Mouse (Mus musculus) neural tube, embryonic 14.5 days (tissue): ENCODE results near the gene Nectin2. TPM values are rescaled to one million over a fixed set of nuclear protein-coding genes. Genes with fewer than 3 reads are reported as not detected.

Experiments used
- ATAC-seq: fragments of 200-750 bp; cut with Nextera tagmentation; 2 replicates; pipeline ENCODE4 v1.8.0; 2017; ENCODE audit warnings: low read depth, mild to moderate bottlenecking, moderate TSS enrichment, moderate library complexity
- H3K27ac ChIP-seq: fragments of 300-500 bp; sonication (generic); 2 replicates; pipeline ENCODE4 v1.5.1; 2014; ENCODE audit warnings: low read depth, mild to moderate bottlenecking, control low read depth, low read length, moderate library complexity, mixed read lengths
- H3K27me3 ChIP-seq: fragments of 300-500 bp; sonication (generic); 2 replicates; pipeline ENCODE4 v1.6.1; 2014; ENCODE audit warnings: low read length; ENCODE audit not compliant: control insufficient read depth, insufficient read depth
- H3K36me3 ChIP-seq: fragments of 300-500 bp; sonication (generic); 2 replicates; pipeline ENCODE4 v1.6.1; 2014; ENCODE audit warnings: low read length, mixed read lengths; ENCODE audit not compliant: control insufficient read depth, insufficient read depth
- H3K4me1 ChIP-seq: fragments of 300-500 bp; sonication (generic); 2 replicates; pipeline ENCODE4 v1.6.1; 2014; ENCODE audit warnings: low read length; ENCODE audit not compliant: control insufficient read depth, insufficient read depth
- H3K4me2 ChIP-seq: fragments of 300-500 bp; sonication (generic); 2 replicates; pipeline ENCODE4 v1.6.1; 2014; ENCODE audit warnings: mild to moderate bottlenecking, low read depth, low read length, control low read depth
- H3K4me3 ChIP-seq: fragments of 300-500 bp; sonication (generic); 2 replicates; pipeline ENCODE4 v1.5.1; 2014; ENCODE audit warnings: low read depth, low read length, control low read depth, mixed read lengths
- H3K9ac ChIP-seq: fragments of 300-500 bp; sonication (generic); replicated peaks from 2 replicates; pipeline ENCODE4 v1.6.1; 2014; ENCODE audit warnings: low read depth, mild to moderate bottlenecking, control low read depth, low read length, mixed read lengths
- H3K9me3 ChIP-seq: fragments of 300-500 bp; sonication (generic); 2 replicates; pipeline ENCODE4 v1.6.1; 2016; ENCODE audit warnings: low read length; ENCODE audit not compliant: control insufficient read depth
- WGBS: fragments of 180-500 bp; shearing (Covaris S2); extraction: QIAGEN DNeasy Blood & Tissue Kit; methylation state at CpG from one replicate; pipeline ENCODE4 v1.1.7; 2014; 5-methylcytosine and 5-hydroxymethylcytosine counted together
- polyA plus RNA-seq: library from polyadenylated mRNA; unstranded; fragments of >200 nt; fragmentation: Nextera tagmentation; extraction: Ambion mirVana; gene quantifications from 2 replicates; pipeline ENCODE4 v1.2.1, GENCODE M21; 2014

Gene Nectin2
- polyA plus RNA-seq, 1 experiment from 2014 or later: 44.7 TPM

GRCm38 (mm10) chr7:19716822-19717221 lies 33.5 kb downstream of the Nectin2 start:
- 0 out of 2 replicates have a peak overlapping the region, but pooled peaks have one; percentile 29 for H3K4me3 ChIP-seq
- WGBS: 97% methylated on average over 2 of the region's 2 CpGs
- H3K27ac ChIP-seq: peak overlapping the region; percentile 92
- peaks cover 5% of the 10 kb centered on the region; the same call in 1 of the 2 replicates for H3K36me3 ChIP-seq
- peaks cover 12% of the 10 kb centered on the region for H3K4me1 ChIP-seq
- H3K9ac ChIP-seq: peak overlapping the region; percentile 51; the same call in 1 of the 2 replicates
- peaks cover 3% of the 10 kb centered on the region; the same call in 1 of the 2 replicates for H3K9me3 ChIP-seq
- no peaks in the 10 kb centered on the region for H3K27me3 ChIP-seq
- H3K4me2 ChIP-seq: peak overlapping the region; percentile 73
- no peak for ATAC-seq

- WGBS: 6% methylated on average over 18 of the region's 18 CpGs
- Histone ChIP-seq H3K27ac (peak overlapping the region; percentile 92), H3K27me3 (no peaks in the 10 kb centered on the region), H3K4me3 (peak overlapping the region; percentile 29), H3K9ac (peak overlapping the region; percentile 51; the same call in 1 of the 2 replicates), H3K36me3 (peaks cover 10% of the 10 kb centered on the region; the same call in 1 of the 2 replicates), H3K4me1 (peaks cover 12% of the 10 kb centered on the region), H3K4me2 (peak overlapping the region; percentile 73), H3K9me3 (peaks cover 2% of the 10 kb centered on the region; the same call in 1 of the 2 replicates)
- no peak for ATAC-seq
Observed at GRCm38 (mm10) chr7:19716055-19716682, 34.1 kb downstream of the Nectin2 start.

GRCm38 (mm10) chr7:19715239-19716054 lies 34.8 kb downstream of the Nectin2 start, which contains the start of gene Tomm40:
Gene Tomm40 (minus strand): TSS chr7:19715438.
- Histone ChIP-seq H3K36me3 (peaks cover 13% of the 10 kb centered on the region; the same call in 1 of the 2 replicates), H3K4me3 (peak within 1 kb of the TSS; percentile 79), H3K4me2 (peak within 1 kb of the TSS; percentile 73), H3K9me3 (no peaks in the 10 kb centered on the region), H3K27me3 (no peaks in the 10 kb centered on the region), H3K9ac (peak within 1 kb of the TSS; percentile 88), H3K27ac (peak within 1 kb of the TSS; percentile 92), H3K4me1 (peaks cover 12% of the 10 kb centered on the region)
- peak; percentile 98 for ATAC-seq
- WGBS: under 1% methylated on average over 52 of the region's 59 CpGs

GRCm38 (mm10) chr7:19714836-19715235 lies 35.4 kb downstream of the Nectin2 start:
- H3K36me3 ChIP-seq: peaks cover 14% of the 10 kb centered on the region; the same call in 1 of the 2 replicates
- peak overlapping the region; percentile 79 for H3K4me3 ChIP-seq
- no peaks in the 10 kb centered on the region for H3K27me3 ChIP-seq
- peak overlapping the region; percentile 65 for H3K4me2 ChIP-seq
- peaks cover 12% of the 10 kb centered on the region for H3K4me1 ChIP-seq
- no peak for ATAC-seq
- no peaks in the 10 kb centered on the region for H3K9me3 ChIP-seq
- whole genome bisulfite sequencing: 1% methylated on average over 38 of the region's 39 CpGs
- peak overlapping the region; percentile 88 for H3K9ac ChIP-seq
- peak overlapping the region; percentile 73 for H3K27ac ChIP-seq

GRCm38 (mm10) chr7:19713598-19713997 lies 36.7 kb downstream of the Nectin2 start:
- Histone ChIP-seq H3K27ac (no peak overlapping the region), H3K4me2 (no peak overlapping the region), H3K4me1 (peaks cover 12% of the 10 kb centered on the region), H3K4me3 (no peak overlapping the region), H3K9ac (no peak overlapping the region), H3K27me3 (no peaks in the 10 kb centered on the region), H3K9me3 (no peaks in the 10 kb centered on the region), H3K36me3 (peaks cover 22% of the 10 kb centered on the region)
- ATAC-seq: no peak
- 91% methylated on average over 9 of the region's 9 CpGs for WGBS

- Histone ChIP-seq H3K27ac (no peak overlapping the region), H3K27me3 (no peaks in the 10 kb centered on the region), H3K9ac (no peak overlapping the region), H3K36me3 (peaks cover 22% of the 10 kb centered on the region), H3K9me3 (no peaks in the 10 kb centered on the region), H3K4me3 (no peak overlapping the region), H3K4me1 (peaks cover 12% of the 10 kb centered on the region), H3K4me2 (no peak overlapping the region)
- WGBS: 66% methylated on average over 4 of the region's 4 CpGs
- ATAC-seq: no peak
Observed at GRCm38 (mm10) chr7:19713196-19713595, 37.1 kb downstream of the Nectin2 start.

- Histone ChIP-seq H3K27me3 (no peaks in the 10 kb centered on the region), H3K36me3 (peaks cover 22% of the 10 kb centered on the region), H3K27ac (no peak overlapping the region), H3K9ac (no peak overlapping the region), H3K9me3 (no peaks in the 10 kb centered on the region), H3K4me1 (peaks cover 12% of the 10 kb centered on the region), H3K4me2 (no peak overlapping the region), H3K4me3 (no peak overlapping the region)
- ATAC-seq: no peak
- 80% methylated on average over 4 of the region's 4 CpGs for WGBS
Observed at GRCm38 (mm10) chr7:19712414-19712813, 37.9 kb downstream of the Nectin2 start.

- H3K27me3 ChIP-seq: no peaks in the 10 kb centered on the region
- no peak for ATAC-seq
- H3K9me3 ChIP-seq: no peaks in the 10 kb centered on the region
- no peak overlapping the region for H3K4me2 ChIP-seq
- no peak overlapping the region for H3K4me3 ChIP-seq
- H3K9ac ChIP-seq: no peak overlapping the region
- H3K4me1 ChIP-seq: peaks cover 9% of the 10 kb centered on the region
- peaks cover 22% of the 10 kb centered on the region for H3K36me3 ChIP-seq
- no peak overlapping the region for H3K27ac ChIP-seq
- WGBS: 93% methylated on average over 10 of the region's 10 CpGs
Observed at GRCm38 (mm10) chr7:19710650-19711049, 39.6 kb downstream of the Nectin2 start.

GRCm38 (mm10) chr7:19705271-19705670 lies 45.0 kb downstream of the Nectin2 start:
- Histone ChIP-seq H3K36me3 (peaks cover 15% of the 10 kb centered on the region), H3K4me1 (no peaks in the 10 kb centered on the region)
- WGBS: 92% methylated on average over 7 of the region's 7 CpGs

More at GRCm38 (mm10) chr7:19705271-19705670, 45.0 kb downstream of the Nectin2 start:
- ATAC-seq: no peak
- Histone ChIP-seq H3K4me2 (no peak overlapping the region), H3K27ac (no peak overlapping the region), H3K4me3 (no peak overlapping the region), H3K9ac (no peak overlapping the region), H3K9me3 (no peaks in the 10 kb centered on the region), H3K27me3 (no peaks in the 10 kb centered on the region)
